Mouse (Mus musculus) c-Kit-positive CD71-positive TER-119-negative erythroid progenitor cells, embryonic 14.5 days (primary cell): ENCODE measurements around the gene Unc5cl.
A peak's percentile ranks its signal among the peaks of the same experiment; 100 is the strongest.

Source experiments
- DNase-seq: peaks from one replicate; pipeline ENCODE4 v3.0.0-alpha.2; 2013; ENCODE audit warnings: low read depth

Unc5cl gene

DNA sequence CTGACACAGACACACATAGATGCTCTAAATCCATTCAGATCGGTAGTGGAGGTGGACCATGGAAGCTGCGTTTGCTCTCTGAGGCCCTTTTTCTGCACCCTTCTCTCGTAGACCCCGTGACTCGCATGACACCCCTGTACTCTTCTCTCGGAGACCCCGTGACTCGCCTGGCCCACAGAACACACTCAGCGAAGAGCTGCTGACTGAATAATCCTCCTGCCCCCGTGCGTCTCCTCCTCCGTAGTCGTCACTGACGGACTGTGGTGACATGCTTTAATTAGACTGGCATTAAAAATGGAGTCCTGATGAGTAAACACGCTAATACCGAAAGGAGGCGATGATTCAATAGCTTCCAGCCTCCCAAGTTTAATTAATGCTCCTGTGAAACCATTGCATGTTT is 84.6 kb downstream of the Unc5cl start:
- DNase-seq, result no peak

DNA sequence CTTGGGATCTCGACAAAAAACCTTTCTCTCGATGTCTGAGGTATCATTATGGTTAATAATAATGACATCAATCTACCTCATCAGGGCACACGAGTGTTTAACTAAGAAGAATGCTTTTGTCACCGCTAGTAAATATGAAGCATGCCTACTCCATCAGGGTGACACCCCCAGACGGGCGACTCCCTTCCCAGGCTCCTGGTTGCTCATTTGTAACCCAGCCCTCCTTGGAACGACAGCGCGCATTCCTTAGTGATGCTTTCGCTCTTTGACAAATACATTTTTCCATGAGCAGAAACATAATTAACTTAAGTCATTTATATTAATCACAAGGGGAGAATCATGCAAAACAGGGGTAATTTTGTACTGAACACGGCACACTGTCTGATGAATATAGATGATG is 88.0 kb downstream of the Unc5cl start:
- DNase-seq, result no peak

DNA sequence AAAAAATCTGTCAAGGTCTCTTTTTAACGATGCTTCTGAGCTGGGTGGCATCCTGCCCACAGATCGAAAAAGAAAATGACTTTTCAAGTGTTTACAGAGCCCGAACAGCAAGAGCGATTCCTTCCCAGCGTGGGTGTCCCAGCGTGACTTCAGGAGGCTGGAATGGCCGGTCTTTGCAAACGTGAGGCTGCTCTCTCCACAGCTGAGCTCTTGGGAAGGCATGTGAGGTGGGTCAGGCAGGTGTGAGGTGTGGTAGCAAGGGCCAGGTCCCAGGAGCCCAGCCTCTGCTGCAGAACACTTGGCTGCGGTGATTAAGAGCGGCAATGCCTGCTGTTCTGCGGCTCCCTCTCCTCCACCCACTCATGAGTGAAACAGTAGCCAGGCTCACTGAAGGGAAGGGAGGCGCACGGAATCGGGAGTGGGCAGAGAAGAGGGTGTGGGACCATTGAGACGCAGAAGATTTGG is 88.6 kb downstream of the Unc5cl start:
- no peak for DNase-seq

DNA sequence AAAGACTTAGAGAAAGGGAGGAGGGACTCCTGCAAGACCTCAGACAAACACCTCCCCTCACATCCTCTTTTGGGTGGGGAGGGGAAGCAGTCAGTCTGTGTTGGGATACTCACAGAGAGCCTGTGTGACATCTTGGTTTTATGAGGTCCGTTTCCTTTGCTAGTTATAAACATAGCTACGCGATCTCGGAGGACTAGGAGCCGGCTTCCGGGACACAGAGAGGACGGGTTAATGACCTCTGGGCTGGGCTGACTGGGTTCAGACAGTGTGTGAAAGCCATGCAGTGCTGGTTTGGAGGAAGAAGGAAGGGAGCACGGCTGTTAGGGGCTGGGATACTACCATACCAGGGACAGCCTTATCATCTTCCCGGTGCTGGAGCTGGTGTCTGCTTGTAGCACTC is 90.0 kb downstream of the Unc5cl start:
- no peak for DNase-seq

DNA sequence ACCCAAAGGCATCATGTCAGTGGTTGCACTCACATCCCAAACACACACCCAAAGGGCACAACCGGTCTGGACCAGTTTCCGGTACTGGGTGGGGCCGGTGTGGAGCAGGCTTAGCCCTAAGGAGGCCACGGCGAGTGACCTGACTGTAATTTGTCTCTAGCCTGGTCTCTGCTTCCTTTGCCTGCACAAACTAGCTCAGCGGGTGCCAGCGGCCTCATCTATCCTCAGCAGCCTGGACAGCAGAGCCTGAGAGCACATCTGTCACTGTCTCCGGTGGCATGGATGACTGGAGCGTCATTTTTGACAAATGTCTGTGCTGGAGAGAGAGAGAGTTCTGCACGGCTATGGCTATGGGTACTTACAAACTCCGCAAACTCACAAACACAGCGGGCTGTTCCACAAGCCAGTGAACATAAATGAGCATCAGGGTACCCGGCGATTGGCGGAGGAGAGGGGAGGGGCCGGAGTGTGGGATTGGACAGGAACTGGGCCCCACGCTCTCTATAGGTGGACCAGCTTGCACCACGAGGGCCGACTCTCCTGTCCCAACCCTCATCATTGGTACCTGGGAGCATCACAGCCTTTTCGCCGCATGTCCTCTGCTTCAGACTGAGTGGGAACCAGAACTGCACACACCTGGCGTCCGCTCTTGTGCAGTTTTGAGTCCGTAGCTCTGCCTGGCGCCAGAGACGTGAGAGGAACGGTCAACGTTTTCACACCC is 90.7 kb downstream of the Unc5cl start:
- no peak for DNase-seq

DNA sequence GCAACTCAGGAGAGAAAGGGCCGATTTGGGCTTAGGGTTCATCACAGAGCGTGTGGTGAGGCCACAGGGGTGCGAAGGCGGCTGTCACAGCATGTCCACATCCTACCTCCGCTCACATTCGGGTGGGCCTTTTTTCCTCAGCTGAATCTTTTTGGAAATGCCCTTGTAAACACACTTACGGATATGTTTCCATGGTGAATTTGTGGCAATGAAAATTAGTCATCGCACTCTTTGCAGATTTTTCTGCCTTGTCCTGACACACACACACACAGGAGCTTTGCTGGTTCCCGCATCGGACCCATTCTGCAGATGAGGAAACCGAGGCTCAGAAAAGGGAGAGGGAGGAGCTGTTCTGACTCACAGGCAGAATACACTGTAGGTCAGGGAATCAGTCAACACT is 91.3 kb downstream of the Unc5cl start:
- no peak for DNase-seq

DNA sequence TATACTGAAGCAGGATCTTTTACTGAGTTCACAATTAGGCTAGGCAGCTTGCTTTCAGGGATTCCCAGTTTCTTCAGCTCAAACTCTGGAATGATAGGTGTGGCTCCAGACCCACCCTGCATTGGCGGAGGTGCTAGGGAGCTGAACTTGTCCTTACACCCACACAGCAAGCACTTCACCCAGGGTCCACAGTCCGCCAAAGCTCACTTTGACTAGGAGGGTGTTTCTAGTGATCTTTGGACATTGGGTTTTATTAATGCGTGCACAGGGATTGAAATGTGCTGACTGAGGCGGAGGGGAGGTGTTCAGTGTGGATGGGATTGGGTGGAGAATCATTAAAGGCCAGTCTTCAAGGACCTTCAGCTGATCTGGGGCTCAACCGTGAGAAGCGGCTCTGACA is 93.0 kb downstream of the Unc5cl start:
- no peak for DNase-seq

DNA sequence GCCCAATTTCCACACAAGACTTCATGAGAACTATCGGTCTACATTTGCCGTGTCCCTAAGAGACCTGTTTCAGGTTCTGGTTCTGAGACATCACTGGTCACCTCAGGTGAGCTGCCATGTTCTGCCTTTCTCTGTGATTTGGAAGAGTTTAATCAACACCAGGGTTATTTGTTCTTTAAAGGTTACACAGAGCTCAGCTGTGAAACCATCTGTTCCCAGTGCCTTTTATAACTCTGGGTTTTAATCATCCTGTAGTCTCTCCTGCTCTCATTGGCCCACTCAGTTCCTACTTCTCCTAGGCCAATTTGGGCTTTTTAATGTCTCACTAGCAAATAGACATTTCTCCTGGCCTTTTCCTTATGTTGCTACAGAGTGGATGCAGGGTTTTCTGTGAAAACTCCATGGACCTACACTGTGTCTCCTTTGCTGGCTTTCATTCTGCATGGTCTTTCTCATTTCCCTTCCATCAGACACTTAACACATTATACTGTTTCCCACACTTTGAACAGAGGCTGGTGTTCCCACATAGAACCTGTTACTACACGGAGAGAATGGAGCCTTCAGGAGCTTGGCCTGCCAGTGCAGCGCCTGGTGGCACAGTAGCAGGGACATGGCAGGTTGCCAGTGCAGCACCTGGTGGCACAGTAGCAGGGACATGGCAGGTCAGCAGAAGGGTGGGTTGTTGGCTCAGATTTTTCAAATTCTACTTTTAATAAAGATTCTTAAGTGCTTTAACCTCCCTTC is 97.3 kb downstream of the Unc5cl start:
- no peak for DNase-seq

DNA sequence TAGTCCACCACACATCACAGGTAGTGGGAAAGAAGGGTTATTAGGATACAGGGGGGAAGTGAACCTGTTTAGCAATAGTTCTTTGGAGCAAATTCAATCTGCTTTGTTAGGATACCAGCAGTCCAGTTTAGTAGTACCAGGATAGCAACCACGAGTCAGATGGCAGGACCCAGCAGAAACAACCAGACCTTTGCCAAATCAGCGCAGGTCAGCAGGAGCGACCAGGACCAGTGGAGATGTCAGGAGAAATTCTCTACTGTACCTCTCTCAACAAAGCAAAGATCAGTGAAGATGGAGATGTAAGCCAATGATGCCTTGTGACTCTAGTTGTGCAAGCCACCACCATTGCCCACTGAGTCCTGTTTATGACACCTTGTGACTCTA is 97.8 kb downstream of the Unc5cl start:
- DNase-seq, result no peak

DNA sequence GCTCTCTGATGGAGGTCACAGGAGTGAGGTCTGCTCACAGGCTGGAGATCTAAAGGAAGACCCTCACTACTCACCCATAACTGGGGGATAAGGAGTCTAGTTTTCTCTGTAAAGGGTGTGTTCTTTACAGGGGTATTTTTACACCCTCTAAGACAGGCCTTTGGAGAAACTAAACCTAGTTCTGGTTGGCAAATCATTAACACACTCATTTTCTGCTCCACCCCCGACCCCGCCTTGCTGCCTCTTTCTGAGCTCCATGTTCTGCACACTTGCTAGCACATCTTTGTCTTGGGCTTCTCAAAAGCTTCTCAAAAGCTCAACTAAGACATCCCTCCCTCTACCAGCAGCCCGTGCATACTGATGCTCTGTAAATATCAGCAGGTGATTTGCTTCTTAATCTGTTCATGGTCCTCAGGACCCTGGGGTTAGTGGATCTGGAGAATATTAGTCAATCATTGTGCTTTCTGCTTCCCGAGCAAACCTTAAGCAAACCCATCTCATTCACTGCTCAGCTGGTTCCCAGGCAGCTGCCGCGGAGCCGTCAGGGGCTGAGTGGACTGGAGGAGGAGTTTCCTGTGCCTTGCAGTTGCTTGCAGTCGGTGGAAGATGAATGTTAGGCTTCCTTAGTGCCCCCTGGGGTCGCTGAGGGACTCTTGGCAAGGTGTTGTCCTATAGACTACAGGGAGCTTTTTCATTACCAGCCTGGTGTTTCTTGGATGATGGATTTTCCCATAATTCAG is 101.7 kb downstream of the Unc5cl start:
- DNase-seq, result no peak

DNA sequence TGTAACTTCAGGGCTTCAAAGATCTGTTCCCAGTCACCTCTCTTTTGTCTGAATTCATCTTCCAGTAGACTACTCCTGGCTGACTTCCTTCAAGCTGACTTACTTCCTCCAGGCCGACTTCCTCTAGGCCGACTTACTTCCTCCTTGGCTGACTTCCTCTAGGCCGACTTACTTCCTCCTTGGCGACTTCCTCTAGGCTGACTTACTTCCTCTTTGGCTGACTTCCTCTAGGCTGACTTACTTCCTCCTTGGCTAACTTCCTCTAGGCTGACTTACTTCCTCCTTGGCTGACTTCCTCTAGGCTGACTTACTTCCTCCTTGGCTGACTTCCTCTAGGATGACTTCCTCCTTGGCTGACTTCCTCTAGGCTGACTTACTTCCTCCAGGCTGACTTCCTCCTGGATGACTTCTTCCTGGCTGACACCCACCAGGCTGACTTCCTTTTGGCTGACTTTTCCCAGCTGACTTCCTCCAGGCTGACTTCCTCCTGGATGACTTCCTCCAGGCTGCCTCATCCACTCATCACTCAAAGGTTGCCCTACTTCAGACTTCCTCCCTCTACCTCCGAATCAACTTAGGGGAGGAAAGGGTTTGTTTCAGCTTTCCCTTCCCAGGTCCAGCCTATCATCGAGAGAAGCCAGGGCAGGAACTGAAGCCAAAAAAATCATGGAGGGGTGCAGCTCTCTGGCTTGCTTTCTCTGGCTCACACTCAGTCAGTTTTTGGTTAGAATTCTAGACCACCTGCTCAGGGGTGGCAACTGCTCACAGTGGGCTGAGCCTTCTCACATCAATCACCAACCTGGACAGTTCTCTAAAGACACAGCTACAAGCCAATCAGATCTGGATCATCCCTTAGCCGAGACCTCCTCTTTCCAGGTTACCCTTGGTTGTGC is 103.4 kb downstream of the Unc5cl start:
- no peak for DNase-seq

DNA sequence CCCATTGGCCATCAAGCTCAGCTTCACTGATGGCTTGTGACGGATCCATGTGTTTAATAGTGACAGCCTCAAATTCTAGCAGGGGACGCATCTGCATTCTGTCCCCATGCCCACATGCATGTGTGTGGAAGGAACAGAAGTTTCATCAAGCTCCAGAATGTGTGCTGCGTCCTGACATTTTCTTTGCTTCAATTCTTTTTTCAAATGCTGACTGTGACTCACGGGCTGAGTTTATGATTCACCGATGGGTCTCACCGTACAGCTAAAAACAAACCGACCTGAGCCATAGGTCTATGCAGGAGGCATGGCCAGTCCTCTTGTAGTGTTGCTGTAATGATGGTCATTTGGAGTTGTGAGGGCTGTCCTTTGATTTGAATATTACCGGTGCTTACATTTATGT is 110.2 kb downstream of the Unc5cl start:
- no peak for DNase-seq

DNA sequence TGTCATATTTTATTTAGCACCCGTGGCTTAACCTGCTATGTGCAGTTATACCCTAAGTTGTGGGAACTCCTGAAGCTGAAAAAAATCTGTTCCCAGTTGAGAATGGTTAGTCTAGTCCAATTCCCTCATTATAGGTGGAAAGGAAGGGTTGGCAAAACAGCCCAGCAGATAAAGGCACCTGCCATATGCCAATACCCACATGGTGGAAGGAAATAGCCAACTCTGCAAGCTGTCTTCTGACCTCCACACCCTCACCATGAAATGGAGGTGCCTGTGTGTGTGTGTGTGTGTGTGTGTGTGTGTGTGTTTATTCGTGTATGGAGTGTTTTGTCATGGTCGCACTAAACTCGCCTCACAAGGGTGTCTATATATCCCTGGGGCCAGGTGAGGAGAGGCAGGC is 115.0 kb downstream of the Unc5cl start:
- no peak for DNase-seq

DNA sequence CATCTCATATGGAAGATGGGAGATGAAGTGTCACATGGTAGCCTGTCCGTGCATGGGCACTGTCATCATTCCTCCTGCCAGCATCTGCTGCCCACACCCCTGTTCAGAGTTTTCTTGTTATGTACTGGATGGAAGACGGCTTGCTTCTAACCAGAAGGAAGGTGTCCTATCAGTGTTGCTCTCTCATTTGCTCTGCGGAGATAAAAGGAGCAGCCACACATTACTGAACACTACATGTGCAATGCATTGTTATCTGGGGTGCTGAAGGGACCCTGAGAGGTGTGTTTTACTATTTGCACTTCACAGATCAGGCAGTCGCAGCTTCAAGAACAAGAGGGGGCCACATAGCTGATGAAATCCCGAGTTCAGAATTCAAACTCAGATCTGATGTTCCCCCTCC is 126.5 kb downstream of the Unc5cl start:
- DNase-seq, result peak; percentile 41

DNA sequence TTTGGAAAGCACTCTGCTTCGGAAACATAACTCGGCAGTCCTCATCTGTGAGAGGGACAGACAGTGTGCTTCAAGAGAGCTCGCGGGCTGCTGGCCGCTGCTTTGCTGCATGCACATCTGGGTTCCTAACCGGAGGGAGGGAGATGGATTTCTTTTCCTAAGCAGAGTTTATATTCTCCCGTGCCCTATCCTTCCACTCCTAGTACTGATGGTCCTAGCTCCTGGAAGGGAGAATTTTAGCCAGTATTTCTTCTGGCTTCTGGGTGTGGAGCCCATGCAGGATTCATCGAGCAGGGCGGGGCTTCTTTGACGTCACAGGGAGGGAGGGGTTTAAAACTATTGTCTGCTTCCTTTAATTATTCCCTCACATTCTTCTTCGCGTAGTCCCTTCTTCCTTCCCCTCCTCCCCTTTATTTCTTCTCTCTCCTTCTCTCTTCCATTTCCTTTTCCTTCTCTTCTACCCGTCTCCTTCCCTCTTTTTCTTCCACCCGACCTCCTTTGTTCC is 127.8 kb downstream of the Unc5cl start:
- DNase-seq, result no peak

DNA sequence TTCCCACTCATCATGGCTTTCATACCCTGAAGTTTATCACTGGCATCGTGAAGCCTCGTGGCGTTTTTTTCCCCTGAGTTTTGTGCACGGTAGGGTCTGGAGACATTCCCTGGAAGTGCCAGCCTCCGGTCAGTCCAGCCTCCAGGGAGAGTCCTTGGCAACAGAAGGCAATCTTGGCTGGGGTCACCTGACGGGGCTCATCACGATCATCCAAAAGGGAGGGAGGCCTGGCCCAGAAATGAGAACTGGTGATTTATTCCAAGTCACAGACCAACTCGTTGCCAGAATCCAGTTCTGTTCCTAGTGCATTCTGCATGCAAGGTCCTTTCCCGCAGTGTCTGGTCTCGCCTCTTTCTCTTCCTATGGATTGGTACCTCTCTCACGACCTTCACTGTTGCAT is 128.7 kb downstream of the Unc5cl start:
- no peak for DNase-seq

DNA sequence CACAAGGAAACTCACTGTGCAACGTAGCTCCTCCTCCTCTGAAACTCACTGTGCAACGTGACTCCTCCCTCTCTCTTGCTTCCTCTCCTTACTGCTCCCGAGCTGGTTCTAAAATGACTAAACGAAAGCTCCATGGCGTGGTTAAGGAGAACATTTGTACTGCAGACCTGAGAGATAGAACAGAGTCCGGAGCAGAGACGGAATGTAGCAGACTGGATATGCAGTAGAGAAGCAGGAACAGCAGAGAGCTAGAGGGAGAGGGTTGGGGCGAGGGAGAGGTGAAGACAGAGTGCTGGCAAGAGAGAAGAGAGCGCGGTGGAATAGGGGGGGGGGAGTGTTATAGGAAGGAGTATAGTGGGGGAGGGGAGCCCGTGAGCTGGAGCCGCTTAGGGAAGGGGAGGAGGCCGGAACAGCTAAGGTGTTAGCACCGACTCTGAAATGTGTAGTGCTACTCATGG is 131.2 kb downstream of the Unc5cl start:
- no peak for DNase-seq

DNA sequence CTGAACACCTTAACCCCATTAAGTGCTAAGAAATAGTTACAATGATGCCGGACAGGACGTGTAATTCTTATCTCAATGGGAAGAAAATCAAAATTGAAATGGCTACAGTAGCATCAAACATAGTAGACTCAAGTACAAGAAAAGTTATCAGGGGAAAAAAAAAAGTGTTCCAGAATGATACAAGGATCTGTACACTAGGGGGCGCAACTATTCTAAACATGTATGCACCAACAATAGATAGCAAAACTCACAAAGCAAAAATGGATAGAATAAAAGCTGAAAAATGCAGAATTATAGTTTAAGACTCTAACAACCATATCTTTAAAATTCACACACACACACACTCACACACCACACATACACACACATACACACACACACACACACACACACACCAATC is 134.0 kb downstream of the Unc5cl start:
- peak; percentile 27 for DNase-seq
